Mouse (Mus musculus) hindbrain, embryonic 11.5 days (tissue): ENCODE results near the gene Arid1a. TPM values are rescaled to one million over a fixed set of nuclear protein-coding genes. Genes with fewer than 3 reads are reported as not detected.

Experiments used
- polyA plus RNA-seq: library from polyadenylated mRNA; unstranded; fragments of >200 nt; fragmentation: Nextera tagmentation; extraction: Ambion mirVana; gene quantifications from 2 replicates; pipeline ENCODE4 v1.2.1, GENCODE M21; 2014

Gene Arid1a
- polyA plus RNA-seq, 1 experiment from 2014 or later: 51.6 TPM

Other genes with a start within 250 kb of the Arid1a start
- gene Kdf1, start 237.8 kb downstream of the Arid1a start, polyA plus RNA-seq: 1.0 and 1.7 TPM in 2 replicates
- 315 and 324 TPM in 2 replicates for gene Nudc, start 210.8 kb downstream of the Arid1a start, polyA plus RNA-seq
- gene Nr0b2, start 203.4 kb downstream of the Arid1a start, polyA plus RNA-seq: not detected in 2 replicates
- 6.9 and 8.9 TPM in 2 replicates for gene Gpatch3, start 182.0 kb downstream of the Arid1a start, polyA plus RNA-seq
- 25.9 and 29.3 TPM in 2 replicates for gene Gpn2, start 172.4 kb downstream of the Arid1a start, polyA plus RNA-seq
- 19.5 and 29.6 TPM in 2 replicates for gene Sfn, start 154.6 kb downstream of the Arid1a start, polyA plus RNA-seq
- 2.0 and 2.8 TPM in 2 replicates for gene Zdhhc18, start 106.6 kb downstream of the Arid1a start, polyA plus RNA-seq
- gene Pigv, start 84.1 kb downstream of the Arid1a start, polyA plus RNA-seq: 10.0 and 10.7 TPM in 2 replicates
- 27.9 and 28.7 TPM in 2 replicates for gene Rps6ka1, start 131.0 kb upstream of the Arid1a start, polyA plus RNA-seq
- gene Hmgn2, start 211.9 kb upstream of the Arid1a start, polyA plus RNA-seq: 3,330 and 3,354 TPM in 2 replicates
- gene Dhdds, start 244.1 kb upstream of the Arid1a start, polyA plus RNA-seq: 34.9 and 38.1 TPM in 2 replicates